Mouse (Mus musculus) liver, postnatal 0 days (tissue): ENCODE measurements around the gene Prpf3. TPM values are rescaled to one million over a fixed set of nuclear protein-coding genes. Genes with fewer than 3 reads are reported as not detected.
A peak's percentile ranks its signal among the peaks of the same experiment; 100 is the strongest.

Experiments
- ATAC-seq: fragments of 200-750 bp; cut with Nextera tagmentation; 2 replicates; pipeline ENCODE4 v1.8.0; 2017; ENCODE audit warnings: mild to moderate bottlenecking, moderate library complexity
- DNase-seq: peaks from one replicate; pipeline ENCODE4 v3.0.0-alpha.2; 2016
- H3K27ac ChIP-seq: fragments of 300-500 bp; sonication (generic); 2 replicates; pipeline ENCODE4 v1.5.1; 2014; ENCODE audit warnings: antibody characterized with exemption, moderate library complexity, mild to moderate bottlenecking, low read depth
- H3K27me3 ChIP-seq: fragments of 300-500 bp; sonication (generic); 2 replicates; pipeline ENCODE4 v1.6.1; 2014; ENCODE audit warnings: low read length, control low read depth, mixed read lengths; ENCODE audit not compliant: insufficient read depth
- H3K36me3 ChIP-seq: fragments of 300-500 bp; sonication (generic); replicated peaks from 2 replicates; pipeline ENCODE4 v1.6.1; 2014; ENCODE audit warnings: mild to moderate bottlenecking, control low read depth, low read length, moderate library complexity, mixed read lengths; ENCODE audit not compliant: insufficient read depth
- H3K4me1 ChIP-seq: fragments of 300-500 bp; sonication (generic); 2 replicates; pipeline ENCODE4 v1.6.1; 2014; ENCODE audit warnings: antibody characterized with exemption, mild to moderate bottlenecking, control low read depth; ENCODE audit not compliant: insufficient read depth
- H3K4me2 ChIP-seq: fragments of 300-500 bp; sonication (generic); 2 replicates; pipeline ENCODE4 v1.6.1; 2014; ENCODE audit warnings: low read depth, mild to moderate bottlenecking, low read length, moderate library complexity, mixed read lengths
- H3K4me3 ChIP-seq: fragments of 300-500 bp; sonication (generic); 2 replicates; pipeline ENCODE4 v1.5.1; 2014; ENCODE audit warnings: low read depth, low read length
- H3K9ac ChIP-seq: fragments of 300-500 bp; sonication (generic); replicated peaks from 2 replicates; pipeline ENCODE4 v1.6.1; 2014; ENCODE audit warnings: mild to moderate bottlenecking, moderate library complexity
- H3K9me3 ChIP-seq: fragments of 300-500 bp; sonication (generic); 2 replicates; pipeline ENCODE4 v1.6.1; 2016; ENCODE audit warnings: mild to moderate bottlenecking, control low read depth, low read length, mixed read lengths
- CTCF ChIP-seq: sonication (generic); IDR thresholded peaks from 2 replicates; pipeline ENCODE4 v1.5.1; 2016; ENCODE audit warnings: antibody characterized with exemption, low read depth
- EP300 ChIP-seq: IDR thresholded peaks from 2 replicates; pipeline ENCODE4 v1.6.1; 2016; ENCODE audit warnings: antibody characterized with exemption, low read depth, mild to moderate bottlenecking
- WGBS: fragments of 180-500 bp; shearing (Covaris S2); extraction: QIAGEN DNeasy Blood & Tissue Kit; methylation state at CpG from one replicate; pipeline ENCODE4 v1.1.7; 2014; ENCODE audit not compliant: insufficient replicate concordance; 5-methylcytosine and 5-hydroxymethylcytosine counted together
- polyA plus RNA-seq: library from polyadenylated mRNA; unstranded; fragments of >200 nt; fragmentation: Nextera tagmentation; extraction: Ambion mirVana; gene quantifications from 2 replicates; pipeline ENCODE4 v1.2.1, GENCODE M21; 2015

The Prpf3 gene
- polyA plus RNA-seq, 1 experiment from 2014 or later: 12.0 TPM

DNA sequence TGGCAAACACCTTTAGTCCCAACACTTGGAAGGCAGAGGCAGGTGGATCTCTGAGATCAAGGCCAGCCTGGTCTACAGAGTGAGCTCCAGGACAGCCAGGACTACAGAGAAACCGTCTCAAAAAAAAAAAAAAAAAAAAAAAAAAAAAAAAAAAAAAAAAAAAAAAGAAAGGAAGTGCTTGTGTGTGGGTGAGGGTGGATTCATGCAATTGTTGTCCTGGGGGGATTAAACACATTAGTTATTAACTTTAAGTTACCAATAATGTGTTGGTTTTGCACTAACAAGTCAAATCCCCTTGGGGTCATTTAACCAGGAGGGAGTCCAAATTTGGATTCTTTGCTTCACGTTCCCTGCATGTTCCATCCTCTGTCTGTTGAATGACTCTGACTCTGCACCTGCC, 29.4 kb downstream of the Prpf3 start:
- Histone ChIP-seq H3K9me3 (no peaks in the 10 kb centered on the region), H3K4me2 (no peak overlapping the region), H3K4me1 (no peaks in the 10 kb centered on the region), H3K9ac (no peak overlapping the region), H3K4me3 (no peak overlapping the region), H3K27me3 (no peaks in the 10 kb centered on the region), H3K36me3 (peaks cover 21% of the 10 kb centered on the region), H3K27ac (no peak overlapping the region)
- WGBS: 73% methylated on average over 2 of the region's 2 CpGs
- ATAC-seq (no peak), DNase-seq (no peak)
- TF ChIP-seq CTCF (no peak), EP300 (no peak)

GRCm38 (mm10) chr3:95820046-95821010, 35.4 kb downstream of the Prpf3 start:
- Histone ChIP-seq H3K9ac (peak overlapping the region; percentile 77), H3K4me3 (peak overlapping the region; percentile 86)
- ATAC-seq: no peak

GRCm38 (mm10) chr3:95819351-95819985, 36.2 kb downstream of the Prpf3 start:
- peak; percentile 94 for ATAC-seq
- H3K36me3 ChIP-seq: no peaks in the 10 kb centered on the region
- peak overlapping the region; percentile 77 for H3K9ac ChIP-seq
- H3K4me1 ChIP-seq: peaks cover 25% of the 10 kb centered on the region
- DNase-seq: peak; percentile 100
- H3K27me3 ChIP-seq: no peaks in the 10 kb centered on the region
- H3K4me2 ChIP-seq: peak overlapping the region; percentile 87
- peak overlapping the region; percentile 100 for H3K27ac ChIP-seq
- peak overlapping the region; percentile 86 for H3K4me3 ChIP-seq
- TF ChIP-seq CTCF (0 out of 2 replicates have a peak, but pooled peaks have one; percentile 25), EP300 (peak; percentile 73; the same call in 1 of the 2 replicates)
- H3K9me3 ChIP-seq: no peaks in the 10 kb centered on the region
- under 1% methylated on average over 49 of the region's 49 CpGs for WGBS

More at GRCm38 (mm10) chr3:95820046-95821010, 35.4 kb downstream of the Prpf3 start:
- peak overlapping the region; percentile 87 for H3K4me2 ChIP-seq
- TF ChIP-seq CTCF (peak; percentile 9; the same call in 1 of the 2 replicates), EP300 (no peak)
- H3K9me3 ChIP-seq: no peaks in the 10 kb centered on the region
- DNase-seq: no peak
- peaks cover 25% of the 10 kb centered on the region for H3K4me1 ChIP-seq
- WGBS: 27% methylated on average over 10 of the region's 10 CpGs
- H3K27me3 ChIP-seq: no peaks in the 10 kb centered on the region
- peak overlapping the region; percentile 100 for H3K27ac ChIP-seq
- no peaks in the 10 kb centered on the region for H3K36me3 ChIP-seq

- peak within 1 kb of the TSS; percentile 100 for H3K27ac ChIP-seq
- H3K27me3 ChIP-seq: no peaks in the 10 kb centered on the region
- no peaks in the 10 kb centered on the region for H3K36me3 ChIP-seq
- ATAC-seq (peak; percentile 43), DNase-seq (peak; percentile 87)
- WGBS: under 1% methylated on average over 49 of the region's 60 CpGs
- peaks cover 25% of the 10 kb centered on the region for H3K4me1 ChIP-seq
- TF ChIP-seq CTCF (no peak), EP300 (no peak)
- peak within 1 kb of the TSS; percentile 86 for H3K4me3 ChIP-seq
- H3K4me2 ChIP-seq: peak within 1 kb of the TSS; percentile 87
- peak within 1 kb of the TSS; percentile 97 for H3K9ac ChIP-seq
- no peaks in the 10 kb centered on the region for H3K9me3 ChIP-seq
Measured at GRCm38 (mm10) chr3:95818571-95819288, 37.0 kb downstream of the Prpf3 start, which contains the start of gene Rprd2. Gene Rprd2, minus strand, starts transcription at chr3:95818863.

GRCm38 (mm10) chr3:95818026-95818511, 37.6 kb downstream of the Prpf3 start:
- H3K27me3 ChIP-seq: no peaks in the 10 kb centered on the region
- no peaks in the 10 kb centered on the region for H3K36me3 ChIP-seq
- no peak for ATAC-seq
- H3K9ac ChIP-seq: peak overlapping the region; percentile 97
- H3K9me3 ChIP-seq: no peaks in the 10 kb centered on the region
- DNase-seq: peak; percentile 51
- peaks cover 25% of the 10 kb centered on the region for H3K4me1 ChIP-seq
- TF ChIP-seq CTCF (no peak), EP300 (no peak)
- WGBS: under 1% methylated on average over 21 of the region's 21 CpGs
- H3K4me2 ChIP-seq: peak overlapping the region; percentile 87
- peak overlapping the region; percentile 86 for H3K4me3 ChIP-seq
- peak overlapping the region; percentile 100 for H3K27ac ChIP-seq
